Mouse (Mus musculus) testis, postnatal 10 days (tissue): Measurements from ENCODE around the gene Gramd1a.
A peak's percentile ranks its signal among the peaks of the same experiment; 100 is the strongest.

Experiments
- DNase-seq: peaks from one replicate; pipeline ENCODE4 v3.0.0; 2021; ENCODE audit warnings: low spot score

Gene Gramd1a

GRCm38 (mm10) chr7:31122641-31123631 is 32.8 kb downstream of the Gramd1a start:
- no peak for DNase-seq

GRCm38 (mm10) chr7:31119556-31119955 is 36.1 kb downstream of the Gramd1a start:
- DNase-seq: no peak

GRCm38 (mm10) chr7:31118486-31118885 is 37.2 kb downstream of the Gramd1a start:
- DNase-seq: no peak

GRCm38 (mm10) chr7:31117465-31117864 is 38.2 kb downstream of the Gramd1a start:
- no peak for DNase-seq

- peak; percentile 53 for DNase-seq
Observed at GRCm38 (mm10) chr7:31116721-31117145, 39.0 kb downstream of the Gramd1a start.

GRCm38 (mm10) chr7:31115587-31116043 is 40.1 kb downstream of the Gramd1a start:
- peak; percentile 52 for DNase-seq

- peak; percentile 51 for DNase-seq
Observed at GRCm38 (mm10) chr7:31115182-31115581, 40.5 kb downstream of the Gramd1a start, which contains the start of gene Hpn. Gene Hpn (minus strand): TSS chr7:31115290.

- no peak for DNase-seq
Observed at GRCm38 (mm10) chr7:31114646-31115045, 41.0 kb downstream of the Gramd1a start.

GRCm38 (mm10) chr7:31113800-31114199 is 41.9 kb downstream of the Gramd1a start:
- no peak for DNase-seq

- no peak for DNase-seq
Observed at GRCm38 (mm10) chr7:31112036-31112435, 43.7 kb downstream of the Gramd1a start.

- DNase-seq: no peak
Observed at GRCm38 (mm10) chr7:31110861-31111385, 44.8 kb downstream of the Gramd1a start.

- DNase-seq: no peak
Observed at GRCm38 (mm10) chr7:31109796-31110195, 45.9 kb downstream of the Gramd1a start.

- peak; percentile 77 for DNase-seq
Observed at GRCm38 (mm10) chr7:31109091-31109490, 46.6 kb downstream of the Gramd1a start.

- DNase-seq: no peak
Observed at GRCm38 (mm10) chr7:31107781-31108180, 47.9 kb downstream of the Gramd1a start.

GRCm38 (mm10) chr7:31106166-31106565 is 49.5 kb downstream of the Gramd1a start:
- DNase-seq: no peak

GRCm38 (mm10) chr7:31105061-31105768 is 50.5 kb downstream of the Gramd1a start:
- DNase-seq: peak; percentile 86

GRCm38 (mm10) chr7:31100786-31101185 is 54.9 kb downstream of the Gramd1a start:
- DNase-seq: no peak

GRCm38 (mm10) chr7:31099612-31099982 is 56.1 kb downstream of the Gramd1a start:
- peak; percentile 44 for DNase-seq

- DNase-seq: peak; percentile 73
Observed at GRCm38 (mm10) chr7:31098697-31099611, 56.7 kb downstream of the Gramd1a start.

- DNase-seq: peak; percentile 95
Observed at GRCm38 (mm10) chr7:31097583-31098248, 58.0 kb downstream of the Gramd1a start.
